Comparison of ENCODE assay signal across 26 mouse cellular contexts in genomic region chr6:50169771-50170170, GRCm38 (mm10). TPM values are rescaled to one million over a fixed set of nuclear protein-coding genes. Genes with fewer than 3 reads are reported as not detected.
DNase-seq lines count a peak whose midpoint lies in the region; ATAC-seq and TF ChIP-seq lines count a peak whose summit lies in the region.
"Had no signal": no experiment of that assay in that cellular context is flagged by ENCODE, and none has a peak within 500 bp of the region (broad histone marks: within the 10 kb centered on the region; RNA-seq: fewer than 3 reads in every experiment).

No protein-coding gene starts in this region.

- H3K9ac ChIP-seq in hindbrain, postnatal 0 days (replicated peaks; ENCODE audit: low read length) = no peak overlapping the region
- H3K9ac ChIP-seq in hindbrain, embryonic 14.5 days = no peak overlapping the region
- H3K9ac ChIP-seq: intestine, embryonic 15.5 days; limb, embryonic 13.5 days; lung, embryonic 15.5 days; neural tube, embryonic 15.5 days had no signal

- no peak for TF ChIP-seq CTCF in hindbrain, postnatal 0 days (IDR thresholded peaks at IDR 0.05; ENCODE audit: low read depth)

- peak; percentile 22 for DNase-seq in cerebellum, adult 9-11 months
- DNase-seq in cerebellum, adult 8-10 months = no peak
- DNase-seq in hindbrain, postnatal 0 days (ENCODE audit: low spot score) = peak; percentile 44
- DNase-seq in hindbrain, embryonic 14.5 days (ENCODE audit: low spot score) = no peak
- DNase-seq in left cerebral cortex, postnatal 4 days = peak; percentile 7
- DNase-seq in left cerebral cortex, adult 11 months (ENCODE audit: low spot score) = no peak
- peak; percentile 29 for DNase-seq in brain, adult 2 months (ENCODE audit: low read depth, low spot score)
- DNase-seq in yolk sac, embryonic 10.5 days (ENCODE audit: low spot score) = no peak
- DNase-seq: adrenal gland, postnatal 14 days; heart, postnatal 14 days; kidney, adult 8-10 months; kidney, postnatal 4 days; retina, postnatal 1 day; spleen, adult 18-20 months; thymus, postnatal 14 days had no signal

- no peak overlapping the region for H3K4me2 ChIP-seq in hindbrain, postnatal 0 days (ENCODE audit: low read depth, low read length)
- no peak overlapping the region for H3K4me2 ChIP-seq in hindbrain, embryonic 14.5 days (replicated peaks)
- H3K4me2 ChIP-seq: intestine, embryonic 15.5 days; limb, embryonic 13.5 days; liver, embryonic 11.5 days; lung, embryonic 15.5 days; midbrain, embryonic 11.5 days; neural tube, embryonic 15.5 days had no signal

- H3K4me3 ChIP-seq in hindbrain, postnatal 0 days (ENCODE audit: low read length) = no peak overlapping the region
- H3K4me3 ChIP-seq in hindbrain, embryonic 14.5 days (replicated peaks; ENCODE audit: low read length) = no peak overlapping the region
- H3K4me3 ChIP-seq: erythroblast, embryonic 14.5 days; hindbrain, embryonic 10.5 days; intestine, embryonic 15.5 days; limb, embryonic 13.5 days; lung, embryonic 15.5 days; neural tube, embryonic 15.5 days had no signal

- no peaks in the 10 kb centered on the region for H3K4me1 ChIP-seq in hindbrain, postnatal 0 days (ENCODE audit: insufficient read depth, low read length)
- H3K4me1 ChIP-seq in hindbrain, embryonic 14.5 days (replicated peaks; ENCODE audit: control insufficient read depth, insufficient read depth, low read length) = no peaks in the 10 kb centered on the region
- H3K4me1 ChIP-seq: hindbrain, embryonic 10.5 days; intestine, embryonic 15.5 days; limb, embryonic 13.5 days; lung, embryonic 15.5 days; neural tube, embryonic 15.5 days had no signal

- no peaks in the 10 kb centered on the region for H3K27me3 ChIP-seq in hindbrain, postnatal 0 days (ENCODE audit: insufficient read depth, low read length)
- H3K27me3 ChIP-seq in hindbrain, embryonic 14.5 days (ENCODE audit: control insufficient read depth, insufficient read depth, low read length) = no peaks in the 10 kb centered on the region
- H3K27me3 ChIP-seq: intestine, embryonic 15.5 days; limb, embryonic 13.5 days; lung, embryonic 15.5 days; neural tube, embryonic 15.5 days had no signal

- H3K9me3 ChIP-seq in hindbrain, postnatal 0 days (ENCODE audit: low read length) = no peaks in the 10 kb centered on the region
- no peaks in the 10 kb centered on the region for H3K9me3 ChIP-seq in hindbrain, embryonic 14.5 days (ENCODE audit: control insufficient read depth, low read length)
- H3K9me3 ChIP-seq: intestine, embryonic 15.5 days; lung, embryonic 15.5 days had no signal

- ATAC-seq in hindbrain, postnatal 0 days = 0 out of 2 replicates have a peak, but pooled peaks have one; percentile 51
- no peak for ATAC-seq in hindbrain, embryonic 14.5 days (ENCODE audit: low FRiP score)
- ATAC-seq: forebrain, embryonic 16.5 days; hindbrain, embryonic 16.5 days; intestine, embryonic 15.5 days had no signal

- 0 out of 2 replicates have a peak, but pooled peaks cover 4% of the 10 kb centered on the region for H3K36me3 ChIP-seq in hindbrain, postnatal 0 days (ENCODE audit: insufficient read depth, low read length)
- H3K36me3 ChIP-seq in hindbrain, embryonic 14.5 days (replicated peaks; ENCODE audit: control insufficient read depth, insufficient read depth) = no peaks in the 10 kb centered on the region
- H3K36me3 ChIP-seq: intestine, embryonic 15.5 days; lung, embryonic 15.5 days had no signal

- H3K27ac ChIP-seq in hindbrain, postnatal 0 days = no peak overlapping the region
- H3K27ac ChIP-seq in hindbrain, embryonic 14.5 days = no peak overlapping the region
- H3K27ac ChIP-seq: hindbrain, embryonic 10.5 days; intestine, embryonic 15.5 days; kidney, postnatal 0 days; limb, embryonic 13.5 days; lung, embryonic 15.5 days; neural tube, embryonic 15.5 days had no signal

- intact Hi-C loops in left cerebral cortex, postnatal 4 days (cut with DNase I) = no loop called here

RNA-seq across cellular contexts. Expression of gene Mpp6, which starts 59.7 kb away (rescaled TPM):
- total RNA-seq in hindbrain, postnatal 0 days (2014; rRNA removed) = 41.3 and 55.6 TPM in 2 replicates
- 63.1 and 64.1 TPM in 2 replicates for polyA plus RNA-seq in hindbrain, postnatal 0 days (2015; fragmentation: Nextera tagmentation; extraction: Ambion mirVana)
- 64.9 and 65.2 TPM in 2 replicates for polyA plus RNA-seq in hindbrain, embryonic 14.5 days (2014; fragmentation: Nextera tagmentation; extraction: Ambion mirVana)
- total RNA-seq in left cerebral cortex, postnatal 4 days (2021) = 100 to 1,000 TPM; 123 to 140 TPM

Comparison
In these comparisons a context has a peak if more than half of its experiments do, and no peak if none do; other contexts are left out.
1. DNase-seq: peak in cerebellum, adult 9-11 months (single experiment), hindbrain, postnatal 0 days (single experiment), left cerebral cortex, postnatal 4 days (single experiment) and brain, adult 2 months (single experiment); none in cerebellum, adult 8-10 months (single experiment), hindbrain, embryonic 14.5 days (single experiment), left cerebral cortex, adult 11 months (single experiment) and yolk sac, embryonic 10.5 days (single experiment).